Mouse (Mus musculus): Measurements from ENCODE around the gene Pgpep1l.

- TF ChIP-seq CTCF (IDR thresholded peaks at IDR 0.05; ENCODE audit: low read depth): no peak
- no peak for TF ChIP-seq EP300 (IDR thresholded peaks at IDR 0.05; ENCODE audit: low read depth)
Measured at GRCm38 (mm10) chr7:68306756-68307155, 42.7 kb upstream of the Pgpep1l start.

Data from heart, postnatal 0 days (tissue).